Mouse (Mus musculus): Measurements from ENCODE around the gene Gp9. TPM values are rescaled to one million over a fixed set of nuclear protein-coding genes. Genes with fewer than 3 reads are reported as not detected.

Gp9 gene
- polyA plus RNA-seq (2015; fragmentation: Nextera tagmentation; extraction: Ambion mirVana): 1.9 and 2.0 TPM in 2 replicates

DNA sequence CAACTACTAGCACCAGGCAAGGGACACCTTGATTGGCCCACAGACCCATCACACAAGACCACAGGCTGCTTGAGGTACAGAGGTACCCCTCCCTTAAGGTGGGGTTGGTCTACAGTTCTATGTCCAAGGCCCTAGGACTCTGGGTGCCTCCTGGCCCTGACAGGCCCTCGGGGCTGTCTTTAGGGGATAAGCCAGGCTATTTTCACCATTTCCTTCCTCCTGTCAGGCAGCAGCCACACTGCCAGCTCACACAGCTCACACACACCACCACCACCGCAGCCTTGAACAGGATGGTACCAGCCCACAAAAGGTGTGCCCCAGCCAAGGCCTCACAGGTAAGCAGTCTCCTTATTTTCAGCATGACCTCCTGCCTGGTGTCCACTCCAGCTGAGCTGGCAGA lies at the start of gene Gp9:
Gene Gp9 (plus strand): TSS at position 231 of the 400 bp plus-strand sequence.
- H3K36me3 ChIP-seq: no peaks in the 10 kb centered on the region
- 61% methylated on average over 2 of the region's 2 CpGs for whole genome bisulfite sequencing
- H3K27ac ChIP-seq: no peak within 1 kb of the TSS
- H3K4me3 ChIP-seq (replicated peaks): no peak within 1 kb of the TSS
- no peak within 1 kb of the TSS for H3K9ac ChIP-seq
- no peak for ATAC-seq (replicated peaks; ENCODE audit: low FRiP score)
- H3K9me3 ChIP-seq (replicated peaks): no peaks in the 10 kb centered on the region
- peaks cover 11% of the 10 kb centered on the region; the same call in 1 of the 2 replicates for H3K4me1 ChIP-seq
- no peak within 1 kb of the TSS for H3K4me2 ChIP-seq
- H3K27me3 ChIP-seq: no peaks in the 10 kb centered on the region

DNA sequence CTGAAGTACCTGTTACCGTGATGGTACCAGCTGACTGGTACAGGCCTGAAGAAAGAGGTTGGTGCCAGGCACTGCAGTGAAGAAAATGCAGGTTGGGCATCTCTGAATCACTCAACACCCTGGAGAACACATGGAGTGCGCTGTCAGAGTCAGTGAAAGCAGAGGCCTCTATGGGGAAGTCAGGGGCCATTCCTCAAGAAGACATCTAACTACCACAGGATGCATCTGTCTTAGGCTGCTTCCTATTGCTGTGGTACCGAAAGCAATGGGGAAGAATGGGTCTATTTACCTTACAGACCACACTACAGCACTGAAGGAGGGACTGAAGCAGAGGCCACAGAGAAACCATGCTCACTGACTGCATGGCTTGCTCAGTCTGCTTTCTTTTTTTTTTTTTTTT lies 49.8 kb upstream of the Gp9 start:
- H3K27me3 ChIP-seq: peaks cover 52% of the 10 kb centered on the region
- H3K27ac ChIP-seq: no peak overlapping the region
- peaks cover 33% of the 10 kb centered on the region for H3K4me1 ChIP-seq
- no peak for ATAC-seq (replicated peaks; ENCODE audit: low FRiP score)
- no peaks in the 10 kb centered on the region for H3K36me3 ChIP-seq
- no peak overlapping the region for H3K4me3 ChIP-seq (replicated peaks)
- WGBS: 59% methylated on average over 3 of the region's 3 CpGs
- no peak overlapping the region for H3K4me2 ChIP-seq
- no peaks in the 10 kb centered on the region for H3K9me3 ChIP-seq (replicated peaks)
- H3K9ac ChIP-seq: no peak overlapping the region

DNA sequence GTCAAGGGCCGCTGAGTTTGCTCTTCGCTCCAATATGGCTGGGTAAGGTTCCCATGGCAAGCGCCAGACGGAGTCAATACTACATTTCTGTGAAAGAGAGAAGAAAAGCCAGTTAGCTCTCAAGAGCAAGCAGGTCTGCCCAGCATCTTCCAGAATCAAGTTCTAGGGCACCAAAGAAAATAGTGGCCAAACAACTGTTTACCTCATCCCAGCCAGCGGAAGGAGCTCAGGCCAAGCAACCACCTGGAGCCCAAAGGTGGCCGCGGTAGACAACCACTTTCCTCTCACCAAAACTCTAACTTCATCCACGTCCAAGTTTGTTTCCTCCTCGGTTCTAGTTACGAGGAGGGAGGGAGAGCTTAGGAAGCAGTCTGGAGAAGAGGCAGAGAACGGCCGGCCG lies 47.7 kb upstream of the Gp9 start:
- Histone ChIP-seq H3K27me3 (peaks cover 68% of the 10 kb centered on the region), H3K27ac (no peak overlapping the region), H3K36me3 (no peaks in the 10 kb centered on the region), H3K4me3 (replicated peaks) (peak overlapping the region; percentile 61), H3K9me3 (replicated peaks) (no peaks in the 10 kb centered on the region), H3K4me2 (peak overlapping the region; percentile 98), H3K4me1 (peaks cover 46% of the 10 kb centered on the region), H3K9ac (0 out of 2 replicates have a peak overlapping the region, but pooled peaks have one; percentile 56)
- no peak for ATAC-seq (replicated peaks; ENCODE audit: low FRiP score)
- WGBS: 19% methylated on average over 13 of the region's 13 CpGs

DNA sequence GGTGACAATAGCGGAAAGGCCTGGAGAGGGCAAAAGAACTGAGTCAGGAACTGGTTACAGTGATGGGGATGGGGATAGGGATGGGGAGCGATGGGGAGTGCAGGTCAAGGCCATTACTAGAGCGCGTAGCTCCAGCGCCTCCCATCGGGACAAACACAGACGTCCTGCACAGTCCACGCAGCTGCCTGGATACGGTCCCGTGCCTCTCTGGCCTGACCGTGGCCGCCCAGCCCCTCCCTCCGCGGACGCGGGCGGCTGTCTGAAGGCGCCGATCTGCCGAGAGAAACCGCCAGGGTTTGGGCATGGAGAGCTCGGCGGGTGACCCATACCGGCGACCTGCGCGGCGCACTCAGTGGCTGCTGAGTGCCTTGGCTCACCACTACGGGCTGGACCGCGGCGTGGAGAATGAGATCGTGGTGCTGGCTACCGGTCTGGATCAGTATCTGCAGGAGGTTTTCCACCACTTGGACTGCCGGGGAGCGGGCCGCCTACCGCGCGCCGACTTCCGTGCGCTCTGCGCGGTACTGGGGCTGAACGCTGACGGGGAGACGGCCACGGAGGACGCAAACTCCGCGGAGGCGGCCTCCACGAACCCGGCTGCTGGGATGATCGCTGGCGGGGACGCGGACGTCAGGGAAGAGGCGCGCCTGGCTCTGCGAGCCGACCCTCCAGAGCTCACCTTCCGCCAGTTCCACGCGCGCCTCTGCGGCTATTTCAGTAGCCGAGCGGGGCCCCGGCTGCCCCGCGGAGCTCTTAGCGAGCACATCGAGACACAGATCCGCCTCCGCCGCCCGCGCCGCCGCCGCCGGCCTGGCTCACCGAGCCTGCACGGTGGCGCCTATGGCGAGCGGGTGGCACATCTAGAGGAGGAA lies 47.0 kb upstream of the Gp9 start, which contains the start of gene Efcc1:
Gene Efcc1 (plus strand): TSS at position 279 of the 872 bp plus-strand sequence.
- under 1% methylated on average over 88 of the region's 90 CpGs for WGBS
- H3K9ac ChIP-seq: peak within 1 kb of the TSS; percentile 56
- no peak within 1 kb of the TSS for H3K27ac ChIP-seq
- peak within 1 kb of the TSS; percentile 61 for H3K4me3 ChIP-seq (replicated peaks)
- H3K4me1 ChIP-seq: peaks cover 46% of the 10 kb centered on the region
- ATAC-seq (replicated peaks; ENCODE audit: low FRiP score): peak; percentile 78
- H3K4me2 ChIP-seq: peak within 1 kb of the TSS; percentile 98
- no peaks in the 10 kb centered on the region for H3K36me3 ChIP-seq
- H3K9me3 ChIP-seq (replicated peaks): no peaks in the 10 kb centered on the region
- peaks cover 74% of the 10 kb centered on the region for H3K27me3 ChIP-seq

DNA sequence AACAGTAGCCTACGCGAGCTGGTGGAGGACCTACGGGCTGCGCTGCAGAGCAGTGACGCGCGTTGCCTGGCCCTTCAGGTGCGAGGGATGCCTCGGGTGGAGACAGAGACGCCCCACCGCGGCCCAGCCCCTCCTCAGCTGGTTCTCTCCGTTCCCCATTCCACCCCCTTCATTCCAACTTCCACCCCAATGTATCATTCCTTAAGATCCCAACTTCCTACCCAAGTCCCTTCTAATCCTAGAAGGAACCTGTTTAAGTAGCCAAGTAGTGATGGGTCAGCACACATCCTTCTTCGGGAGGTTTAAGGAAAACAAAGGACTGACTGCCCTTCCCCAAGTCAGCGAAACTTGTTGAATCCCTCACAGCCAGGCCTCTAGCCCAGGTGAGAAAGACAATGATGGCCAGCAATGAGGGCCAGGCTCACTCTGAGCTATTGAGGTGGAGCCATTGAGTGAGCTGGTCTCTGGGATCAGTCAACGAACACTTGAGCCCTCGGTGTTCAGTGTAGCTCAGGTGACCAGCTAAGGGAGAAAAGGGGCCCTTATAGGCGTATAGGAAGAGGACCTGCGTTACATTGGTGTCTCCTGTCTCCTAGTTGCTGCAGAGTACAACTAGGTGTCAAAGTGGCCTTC lies 46.3 kb upstream of the Gp9 start:
- H3K9ac ChIP-seq: peak overlapping the region; percentile 56
- WGBS: 3% methylated on average over 19 of the region's 19 CpGs
- H3K4me3 ChIP-seq (replicated peaks): peak overlapping the region; percentile 61
- H3K27me3 ChIP-seq: peaks cover 79% of the 10 kb centered on the region
- peak overlapping the region; percentile 98 for H3K4me2 ChIP-seq
- no peak for ATAC-seq (replicated peaks; ENCODE audit: low FRiP score)
- peaks cover 46% of the 10 kb centered on the region for H3K4me1 ChIP-seq
- H3K27ac ChIP-seq: no peak overlapping the region
- no peaks in the 10 kb centered on the region for H3K9me3 ChIP-seq (replicated peaks)
- no peaks in the 10 kb centered on the region for H3K36me3 ChIP-seq

DNA sequence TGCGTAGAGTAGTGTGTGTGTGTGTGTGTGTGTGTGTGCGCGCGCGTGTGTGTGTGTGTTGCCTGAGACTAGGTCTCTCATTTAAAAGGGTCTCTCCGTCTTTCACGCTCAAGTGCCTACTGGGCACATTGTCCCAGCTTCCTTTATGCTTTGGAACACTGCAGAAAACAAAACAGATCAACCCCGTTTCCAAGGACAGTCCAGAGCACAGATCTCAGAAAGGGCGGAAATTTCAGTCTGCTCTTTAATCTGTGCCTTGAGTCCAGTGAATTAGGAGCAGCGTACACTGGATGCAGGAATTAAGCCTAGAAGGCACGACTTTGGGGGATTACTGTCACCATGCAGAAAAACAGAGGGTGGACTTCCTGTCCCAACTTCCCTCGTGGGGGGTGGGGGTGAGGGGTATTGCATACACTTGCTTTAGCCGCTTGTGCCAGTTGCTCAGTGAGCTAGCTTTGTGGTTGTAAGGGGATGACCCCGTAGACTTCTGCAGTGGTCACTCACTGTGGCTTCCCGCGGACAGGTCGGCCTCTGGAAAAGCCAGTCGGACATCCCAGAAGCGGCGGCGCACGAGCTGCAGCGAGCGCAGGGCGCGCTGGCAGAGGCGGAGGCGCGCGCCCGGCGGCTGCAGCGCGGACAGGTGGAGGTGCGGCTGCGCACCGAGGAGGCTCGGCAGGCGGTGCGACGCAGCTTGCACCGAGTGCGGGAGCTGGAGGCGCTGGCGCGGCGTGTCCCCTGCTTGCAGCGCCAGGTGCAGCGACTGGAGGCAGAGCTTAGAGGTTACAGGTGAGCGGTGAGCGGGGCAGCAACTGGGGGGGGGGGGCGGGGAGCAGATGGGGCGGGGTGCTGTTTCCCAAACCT lies 45.5 kb upstream of the Gp9 start:
- ATAC-seq (replicated peaks; ENCODE audit: low FRiP score): no peak
- Histone ChIP-seq H3K4me1 (peaks cover 46% of the 10 kb centered on the region), H3K9ac (no peak overlapping the region), H3K9me3 (replicated peaks) (no peaks in the 10 kb centered on the region), H3K4me2 (peak overlapping the region; percentile 98), H3K4me3 (replicated peaks) (peak overlapping the region; percentile 61), H3K27ac (no peak overlapping the region), H3K36me3 (no peaks in the 10 kb centered on the region), H3K27me3 (peaks cover 79% of the 10 kb centered on the region)
- WGBS: 3% methylated on average over 52 of the region's 53 CpGs

DNA sequence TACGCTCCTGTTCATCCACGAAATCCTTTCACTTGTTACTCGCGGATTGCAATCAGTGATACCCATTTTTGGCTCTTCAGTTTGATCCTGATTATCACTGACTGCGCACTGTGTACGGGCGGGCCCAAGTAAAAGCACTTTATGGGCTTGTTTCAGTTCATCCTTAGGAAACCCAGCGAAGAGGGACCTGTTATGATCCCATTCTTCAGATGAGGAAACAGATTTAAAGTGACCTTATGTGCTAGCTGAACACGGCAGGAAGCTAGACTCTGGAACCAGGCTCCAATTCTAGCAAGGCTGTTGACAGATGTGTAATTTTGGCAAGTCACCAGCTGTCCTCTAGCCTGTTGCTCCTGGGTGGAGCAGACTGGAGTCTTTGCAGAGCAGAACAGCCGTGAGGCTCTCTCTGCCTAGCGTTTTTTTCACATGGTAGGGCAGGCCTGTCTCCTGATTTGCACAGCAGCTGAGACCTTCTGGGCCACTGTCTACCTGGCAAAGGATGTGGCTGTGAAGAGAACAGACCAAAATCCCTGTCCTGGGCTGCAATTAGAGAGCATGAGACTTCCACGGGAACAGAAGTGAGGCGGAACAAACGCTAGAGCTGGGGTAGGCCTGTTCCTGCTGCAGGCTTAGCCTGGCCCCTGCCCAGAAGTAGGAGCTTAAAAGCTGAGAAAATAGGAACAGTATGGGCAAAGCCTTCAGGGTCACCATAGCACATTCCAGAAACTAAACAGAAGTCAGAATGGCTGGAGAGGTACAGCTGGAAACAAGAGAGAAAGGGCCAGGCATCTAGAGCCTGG lies 44.5 kb upstream of the Gp9 start:
- peaks cover 53% of the 10 kb centered on the region for H3K4me1 ChIP-seq
- ATAC-seq (replicated peaks; ENCODE audit: low FRiP score): no peak
- no peak overlapping the region for H3K9ac ChIP-seq
- no peaks in the 10 kb centered on the region for H3K9me3 ChIP-seq (replicated peaks)
- H3K4me3 ChIP-seq (replicated peaks): peak overlapping the region; percentile 61
- H3K4me2 ChIP-seq: peak overlapping the region; percentile 98
- no peaks in the 10 kb centered on the region for H3K36me3 ChIP-seq
- peaks cover 72% of the 10 kb centered on the region for H3K27me3 ChIP-seq
- H3K27ac ChIP-seq: 0 out of 2 replicates have a peak overlapping the region, but pooled peaks have one; percentile 16
- 30% methylated on average over 14 of the region's 14 CpGs for WGBS

DNA sequence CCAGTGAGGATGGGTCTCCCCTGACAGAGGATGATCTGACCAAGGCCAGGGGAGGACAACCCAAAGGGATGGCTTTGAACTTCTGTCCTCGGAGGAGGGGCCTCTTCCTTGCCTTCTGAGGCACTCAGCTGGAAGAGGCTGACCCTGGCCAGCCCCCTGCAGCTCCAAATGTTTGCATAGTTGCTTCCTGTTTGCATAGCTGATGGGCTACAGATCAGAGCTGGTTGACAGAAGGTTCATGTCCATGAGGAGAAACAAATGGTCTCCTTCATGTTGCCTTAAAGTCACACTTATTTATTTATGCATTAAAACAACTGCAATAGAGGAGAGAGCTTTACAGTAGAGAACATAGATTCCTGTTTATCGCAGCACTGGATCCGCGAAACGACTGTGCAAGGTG lies 43.7 kb upstream of the Gp9 start:
- Histone ChIP-seq H3K4me2 (no peak overlapping the region), H3K9me3 (replicated peaks) (no peaks in the 10 kb centered on the region), H3K27ac (no peak overlapping the region), H3K9ac (no peak overlapping the region), H3K27me3 (peaks cover 67% of the 10 kb centered on the region), H3K36me3 (no peaks in the 10 kb centered on the region), H3K4me3 (replicated peaks) (no peak overlapping the region), H3K4me1 (peaks cover 54% of the 10 kb centered on the region)
- ATAC-seq (replicated peaks; ENCODE audit: low FRiP score): peak; percentile 59
- 35% methylated on average over 5 of the region's 5 CpGs for WGBS

DNA sequence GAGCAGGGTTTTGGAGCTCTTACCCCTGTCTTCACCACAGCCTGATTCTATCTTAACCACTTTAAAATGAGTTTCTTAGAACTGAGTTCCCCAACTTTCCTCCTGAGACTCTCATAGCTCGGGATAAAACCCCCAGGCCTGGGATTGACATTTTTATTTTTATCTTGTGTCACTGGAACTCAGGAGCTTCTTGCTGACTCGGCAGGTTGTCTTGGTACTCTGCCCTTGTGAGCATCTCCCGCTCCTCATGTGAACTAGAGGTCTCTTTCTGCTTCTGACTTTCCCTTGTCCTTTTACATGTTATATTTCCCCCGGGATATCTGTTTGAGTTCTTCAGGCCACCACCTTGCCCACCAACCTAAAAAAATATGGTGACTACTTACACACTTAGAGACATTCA lies 40.9 kb upstream of the Gp9 start:
- 70% methylated on average over 4 of the region's 4 CpGs for WGBS
- no peaks in the 10 kb centered on the region for H3K9me3 ChIP-seq (replicated peaks)
- no peak for ATAC-seq (replicated peaks; ENCODE audit: low FRiP score)
- no peaks in the 10 kb centered on the region for H3K36me3 ChIP-seq
- peaks cover 35% of the 10 kb centered on the region for H3K4me1 ChIP-seq
- H3K27ac ChIP-seq: no peak overlapping the region
- H3K4me2 ChIP-seq: no peak overlapping the region
- H3K4me3 ChIP-seq (replicated peaks): no peak overlapping the region
- peaks cover 39% of the 10 kb centered on the region for H3K27me3 ChIP-seq
- no peak overlapping the region for H3K9ac ChIP-seq

DNA sequence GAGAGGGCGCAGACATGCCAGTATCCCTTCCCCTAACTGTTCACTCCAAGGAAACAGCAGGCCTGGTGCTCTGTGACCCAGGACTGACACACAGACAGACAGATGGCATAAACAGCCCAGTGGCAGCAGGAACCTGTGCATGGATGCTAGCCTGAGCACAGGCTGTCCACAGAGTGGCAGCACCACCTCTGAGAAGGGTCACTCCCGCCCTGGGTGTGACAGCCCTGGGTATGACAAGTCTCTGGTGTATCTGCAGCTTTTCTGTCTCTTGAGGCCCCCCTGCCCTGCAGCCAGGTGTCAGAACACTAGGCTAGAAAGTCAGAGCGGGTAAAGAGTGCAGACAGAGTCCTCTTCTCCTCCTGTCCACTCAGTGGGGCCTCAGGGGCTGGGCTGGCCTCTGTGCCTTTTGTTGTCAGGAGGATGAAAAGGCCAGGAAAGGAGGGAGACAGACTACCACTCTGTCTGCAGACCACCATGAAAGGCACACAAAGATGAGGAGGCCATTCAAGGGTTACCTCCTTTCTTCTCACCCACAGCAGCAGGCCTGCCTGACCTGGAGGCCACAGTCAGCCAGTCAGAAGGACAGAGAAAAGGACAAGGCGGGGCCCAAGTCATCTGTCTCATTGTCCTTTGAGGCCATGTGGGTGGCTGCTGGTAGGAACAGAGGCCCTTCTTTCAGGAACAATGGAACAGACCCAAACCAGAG lies 39.8 kb upstream of the Gp9 start:
- peaks cover 23% of the 10 kb centered on the region for H3K4me1 ChIP-seq
- no peak overlapping the region for H3K27ac ChIP-seq
- H3K9ac ChIP-seq: no peak overlapping the region
- peaks cover 28% of the 10 kb centered on the region for H3K27me3 ChIP-seq
- no peak for ATAC-seq (replicated peaks; ENCODE audit: low FRiP score)
- no peak overlapping the region for H3K4me3 ChIP-seq (replicated peaks)
- WGBS: 61% methylated on average over 4 of the region's 4 CpGs
- no peak overlapping the region for H3K4me2 ChIP-seq
- no peaks in the 10 kb centered on the region for H3K36me3 ChIP-seq
- no peaks in the 10 kb centered on the region for H3K9me3 ChIP-seq (replicated peaks)
